Mouse (Mus musculus) natural killer cell, adult 2 months (primary cell): ENCODE measurements around the gene Prr7.

ENCODE experiments used
- DNase-seq, 2 experiments: peaks; one replicate each; pipeline ENCODE4 v3.0.0; 2022; ENCODE audit warnings: low spot score in 2 of 2

Gene Prr7

DNA sequence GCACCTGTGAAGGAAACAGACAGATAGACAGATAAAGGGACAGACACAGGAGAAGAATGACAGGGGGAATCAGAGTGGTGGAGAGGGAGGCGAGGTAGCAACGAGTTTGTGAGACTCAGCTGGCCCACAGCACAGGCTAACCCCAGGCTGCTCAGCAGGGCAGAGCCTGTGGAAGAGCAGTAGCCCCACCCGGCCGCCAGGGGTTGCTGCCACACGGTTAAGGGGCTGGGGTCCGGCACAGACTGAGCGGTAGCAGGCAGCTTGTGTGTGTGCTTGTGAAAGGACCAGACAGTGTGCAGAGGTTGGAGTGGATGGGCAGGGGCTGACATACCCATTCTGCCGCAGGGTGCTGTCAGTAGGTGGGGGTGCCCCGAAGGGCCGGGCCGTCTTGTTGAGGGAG is 43.8 kb downstream of the Prr7 start:
- no peak for DNase-seq

- DNase-seq: no peak
Measured at GRCm38 (mm10) chr13:55508531-55508930, 44.5 kb downstream of the Prr7 start.

- no peak for DNase-seq
Measured at GRCm38 (mm10) chr13:55510332-55510667, 46.2 kb downstream of the Prr7 start.

GRCm38 (mm10) chr13:55510668-55511491 is 46.8 kb downstream of the Prr7 start:
- DNase-seq: no peak

DNA sequence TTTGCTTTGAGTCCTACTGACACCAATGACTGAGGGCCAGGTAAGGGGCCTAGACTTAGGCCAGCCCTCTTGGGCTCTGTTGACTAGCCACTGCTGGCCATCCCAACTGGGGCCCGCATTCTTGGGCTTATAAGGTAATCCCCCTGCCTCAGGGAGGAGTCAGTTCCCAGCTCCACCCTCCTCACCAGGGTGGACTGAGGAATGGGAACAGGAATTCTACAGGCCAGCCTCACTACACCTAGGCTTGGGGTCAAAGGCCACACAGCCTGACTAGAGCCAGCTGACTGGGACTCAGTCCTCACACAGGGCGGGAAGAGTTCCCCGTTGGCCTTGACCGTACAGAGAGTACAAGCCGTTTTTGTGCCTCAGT is 47.4 kb downstream of the Prr7 start:
- no peak for DNase-seq

DNA sequence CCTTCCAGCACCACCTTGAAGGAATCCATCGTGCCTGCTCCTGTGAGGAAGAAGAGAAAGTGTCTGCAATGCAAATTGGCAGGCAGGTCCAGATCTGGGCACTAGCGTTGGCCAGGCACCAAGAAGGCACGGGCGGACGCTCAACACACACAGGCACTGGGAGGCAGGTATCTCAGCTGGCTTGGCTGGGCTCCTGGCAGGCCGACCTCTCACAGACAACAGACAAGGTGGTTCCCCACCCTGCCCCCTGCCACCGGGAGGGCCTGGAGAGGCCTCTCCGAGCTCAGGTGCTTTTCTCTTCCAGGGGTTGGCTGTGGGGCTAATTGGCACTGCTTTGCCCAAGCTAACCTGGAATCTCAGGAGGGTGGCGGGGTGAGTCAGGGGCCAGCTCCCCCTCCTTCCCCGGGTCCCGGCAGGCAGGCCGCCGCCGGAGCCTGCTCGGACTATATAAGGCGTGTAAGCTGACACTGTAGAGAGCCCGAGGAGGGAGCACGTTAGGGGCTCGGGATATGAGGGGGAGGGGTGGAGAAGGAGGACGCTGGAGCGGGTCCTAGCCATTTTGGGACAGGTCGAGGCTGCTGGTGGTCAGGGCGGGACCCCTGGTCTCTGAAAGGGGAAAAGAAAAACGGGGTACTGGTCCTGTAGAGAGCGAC is 48.4 kb downstream of the Prr7 start:
- no peak for DNase-seq

- DNase-seq: peak; percentile 83 to 84
Measured at GRCm38 (mm10) chr13:55513111-55513748, 49.2 kb downstream of the Prr7 start, which contains the start of gene Pdlim7. Gene Pdlim7 (minus strand): TSS chr13:55513676.

DNA sequence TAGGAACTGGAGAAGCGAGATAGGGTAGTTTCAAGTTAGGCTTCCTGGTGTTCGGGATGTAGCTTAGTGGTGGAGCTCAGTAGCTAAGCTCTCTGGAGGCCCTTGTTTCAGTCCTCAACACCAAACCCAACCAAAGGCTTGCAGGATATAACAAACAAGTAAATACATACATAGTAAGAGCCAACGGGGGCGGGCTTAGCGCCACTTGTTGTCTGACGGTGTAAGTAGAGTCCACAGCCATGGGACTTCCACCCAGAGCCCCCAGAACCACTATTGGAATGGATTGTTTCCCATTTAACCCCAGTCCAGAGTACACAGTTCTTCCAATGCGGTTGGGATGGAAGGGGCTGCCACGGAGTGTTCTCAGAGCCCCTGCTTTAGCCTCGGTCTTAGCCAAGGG is 49.8 kb downstream of the Prr7 start:
- DNase-seq: no peak

DNA sequence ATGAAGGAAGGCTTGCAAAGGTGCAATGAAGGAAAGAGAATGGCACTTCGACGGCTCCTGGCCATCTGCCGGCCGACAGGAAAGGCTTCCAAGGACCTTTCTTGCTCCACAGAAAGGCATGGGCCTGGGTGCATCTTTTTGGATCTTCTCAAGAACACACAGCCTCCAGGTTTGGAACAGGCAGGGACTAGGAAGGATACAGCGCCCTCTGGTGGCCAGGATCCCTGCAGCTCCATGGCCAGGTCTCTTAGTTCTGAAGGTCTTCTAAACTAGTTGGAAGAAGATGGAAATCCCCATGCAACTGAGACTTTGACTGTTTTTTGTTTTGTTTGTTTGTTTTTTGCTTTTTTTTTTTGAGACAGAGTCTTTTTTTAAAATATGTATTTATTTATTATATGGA is 52.9 kb downstream of the Prr7 start:
- DNase-seq: peak; percentile 79 to 86

DNA sequence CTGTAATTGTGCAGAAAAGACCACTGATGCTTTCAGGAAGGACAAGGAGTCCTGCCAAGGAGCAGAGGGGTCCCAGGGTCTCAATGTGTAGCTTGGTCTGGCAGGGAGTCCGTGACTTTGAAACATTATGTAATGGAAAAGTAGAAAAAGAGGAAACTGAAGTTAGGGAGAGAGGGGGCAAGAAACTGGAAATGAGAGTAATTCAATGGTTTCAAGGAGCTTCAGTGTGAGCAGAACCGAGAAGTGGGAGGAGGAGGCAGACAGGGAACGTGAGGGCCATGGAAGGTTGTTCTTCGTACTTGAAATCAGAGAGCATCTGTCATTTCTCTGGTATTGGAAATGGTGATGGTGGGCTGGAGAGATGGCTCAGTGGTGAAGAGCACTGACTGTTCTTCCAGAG is 55.5 kb downstream of the Prr7 start:
- DNase-seq: no peak

DNA sequence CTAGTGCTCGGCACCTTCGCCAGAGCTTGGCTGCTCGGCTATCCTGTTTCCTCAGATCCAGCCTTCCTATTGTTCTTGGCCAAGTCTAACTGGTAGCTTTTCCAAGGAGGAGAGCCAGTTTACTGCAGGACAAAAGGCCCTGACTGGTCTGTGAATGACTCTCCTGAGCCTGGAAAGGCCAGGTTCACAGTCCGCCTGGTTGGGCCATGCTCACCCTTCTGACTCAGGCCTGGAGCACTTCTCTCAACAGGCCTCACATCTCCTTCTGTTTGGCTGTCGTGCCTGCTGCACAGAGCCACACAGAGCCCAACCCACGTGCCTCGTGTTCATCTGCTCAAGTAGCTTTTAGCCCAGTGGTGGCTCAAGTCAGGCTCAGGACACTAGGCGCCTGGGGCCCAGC is 58.7 kb downstream of the Prr7 start:
- no peak for DNase-seq
